Mouse (Mus musculus) gastrocnemius, postnatal 4 days (tissue): ENCODE results near the gene Fhl5. TPM values are rescaled to one million over a fixed set of nuclear protein-coding genes. Genes with fewer than 3 reads are reported as not detected.

Experiments used
- total RNA-seq, 2 experiments: library from RNA; stranded (reverse); gene quantifications; 2 replicates each; pipeline ENCODE4 v1.2.3; 2021

Gene Fhl5
- total RNA-seq, 2 experiments from 2014 or later = 2.5 to 3.9 TPM

Other genes starting within 250 kb of the Fhl5 start
- gene Ufl1, start 38.9 kb upstream of the Fhl5 start, total RNA-seq = 10 to 100 TPM; 38.8 to 43.7 TPM